Mouse (Mus musculus) MEL (cell line): ENCODE data around the gene Arglu1.

ENCODE experiments used
- CTCF ChIP-seq, 3 experiments: IDR thresholded peaks in 2 of 3; conservative IDR thresholded peaks in 1 of 3; 2 replicates each; pipeline ENCODE4 v1.5.1; 2011 to 2012; ENCODE audit warnings: low read length in 3 of 3, low read depth in 2 of 3, mild to moderate bottlenecking in 2 of 3, improper control_type of control experiment in 1 of 3, inconsistent platforms in 1 of 3, mixed read lengths in 1 of 3, moderate library complexity in 1 of 3; ENCODE audit not compliant: control insufficient read depth in 1 of 3, insufficient read depth in 1 of 3, poor library complexity in 1 of 3, severe bottlenecking in 1 of 3
- E2F4 ChIP-seq: IDR thresholded peaks from 2 replicates; pipeline ENCODE4 v1.6.1; 2011; ENCODE audit warnings: low read depth, low read length, improper control_type of control experiment, borderline replicate concordance
- EP300 ChIP-seq, 2 experiments: IDR thresholded peaks; 2 replicates each; pipeline ENCODE4 v1.6.1; 2011; ENCODE audit warnings: improper control_type of control experiment in 2 of 2, low read length in 2 of 2, low read depth in 1 of 2, mild to moderate bottlenecking in 1 of 2
- ETS1 ChIP-seq: IDR thresholded peaks from 2 replicates; pipeline ENCODE4 v1.6.1; 2012; ENCODE audit warnings: low read depth, mild to moderate bottlenecking, inconsistent platforms, low read length, improper control_type of control experiment, moderate library complexity
- GATA1 ChIP-seq: IDR thresholded peaks from 2 replicates; pipeline ENCODE4 v1.6.1; 2011; ENCODE audit warnings: low read depth, low read length, improper control_type of control experiment
- JUND ChIP-seq: IDR thresholded peaks from 2 replicates; pipeline ENCODE4 v1.6.1; 2011; ENCODE audit warnings: low read depth, mild to moderate bottlenecking, improper control_type of control experiment, low read length
- MAFK ChIP-seq: IDR thresholded peaks from 2 replicates; pipeline ENCODE4 v1.6.1; 2011; ENCODE audit warnings: low read depth, mild to moderate bottlenecking, low read length, improper control_type of control experiment, borderline replicate concordance
- POLR2A ChIP-seq, 2 experiments: IDR thresholded peaks; 2 replicates each; pipeline ENCODE4 v1.6.1; 2011 to 2012; ENCODE audit warnings: low read length in 2 of 2, mild to moderate bottlenecking in 2 of 2, control low read depth in 1 of 2, improper control_type of control experiment in 1 of 2, low read depth in 1 of 2, moderate library complexity in 1 of 2; ENCODE audit not compliant: control insufficient read depth in 1 of 2, insufficient read depth in 1 of 2, poor library complexity in 1 of 2
- TCF12 ChIP-seq: IDR thresholded peaks from 2 replicates; pipeline ENCODE4 v1.6.1; 2014; ENCODE audit warnings: low read depth, mild to moderate bottlenecking, inconsistent platforms, low read length, improper control_type of control experiment, moderate library complexity
- ZKSCAN1 ChIP-seq: IDR thresholded peaks from 2 replicates; pipeline ENCODE4 v1.6.1; 2012; ENCODE audit warnings: low read depth, mild to moderate bottlenecking, inconsistent platforms, low read length, improper control_type of control experiment, moderate library complexity

- TF ChIP-seq CTCF (IDR thresholded peaks at IDR 0.05 in 2 of 3, conservative IDR thresholded peaks at IDR 0.05 in 1 of 3; ENCODE audit: control insufficient read depth in 1 of 3, insufficient read depth in 1 of 3, low read depth in 2 of 3, low read length in 3 of 3, poor library complexity in 1 of 3, severe bottlenecking in 1 of 3), result no peak
- no peak for TF ChIP-seq POLR2A (IDR thresholded peaks at IDR 0.05; ENCODE audit: control insufficient read depth in 1 of 2, insufficient read depth in 1 of 2, low read depth in 1 of 2, low read length in 2 of 2, poor library complexity in 1 of 2)
- no peak for TF ChIP-seq JUND
- no peak for TF ChIP-seq E2F4
- TF ChIP-seq TCF12, result no peak
- TF ChIP-seq GATA1, result no peak
- no peak for TF ChIP-seq ZKSCAN1
- no peak for TF ChIP-seq EP300 (IDR thresholded peaks at IDR 0.05; ENCODE audit: low read depth in 1 of 2, low read length in 2 of 2)
- TF ChIP-seq MAFK, result no peak
- TF ChIP-seq ETS1, result no peak
Observed at GRCm38 (mm10) chr8:8639569-8640263, 50.6 kb downstream of the Arglu1 start.
